Comparison of ENCODE assay signal across 1 mouse cellular context in genomic region chr19:53420924-53421582, GRCm38 (mm10).
A peak's percentile ranks its signal among the peaks of the same experiment; 100 is the strongest.
TF ChIP-seq lines count a peak whose summit lies in the region.

No protein-coding gene starts in this region.

TF ChIP-seq in MEL, 35 proteins besides CTCF, POLR2A, EP300 and RAD21 (continued from another document):
- TF ChIP-seq JUND (IDR thresholded peaks at IDR 0.05; ENCODE audit: low read depth, low read length), result no peak
- TF ChIP-seq GABPA (IDR thresholded peaks at IDR 0.05; ENCODE audit: low read depth, low read length), result no peak
- TF ChIP-seq HCFC1 (IDR thresholded peaks at IDR 0.05; ENCODE audit: low read depth, low read length), result peak; percentile 45; the same call in 1 of the 2 replicates
- TF ChIP-seq ZNF384 (IDR thresholded peaks at IDR 0.05; ENCODE audit: low read depth, low read length), result no peak
- TF ChIP-seq POLR2AphosphoS2 (IDR thresholded peaks at IDR 0.05; ENCODE audit: low read length), result no peak; the same call in 1 of the 2 replicates
- TF ChIP-seq ZMIZ1 (IDR thresholded peaks at IDR 0.05; ENCODE audit: low read depth, low read length), result no peak
- TF ChIP-seq KAT2A (conservative IDR thresholded peaks at IDR 0.05; ENCODE audit: low read depth, low read length), result no peak
- no peak for TF ChIP-seq NRF1 (IDR thresholded peaks at IDR 0.05; ENCODE audit: insufficient read depth, low read depth, low read length, poor library complexity, severe bottlenecking)
- TF ChIP-seq USF1 (IDR thresholded peaks at IDR 0.05; ENCODE audit: low read depth, low read length), result no peak
- no peak; the same call in none of the 2 replicates for TF ChIP-seq SIN3A (IDR thresholded peaks at IDR 0.05; ENCODE audit: low read length)
- TF ChIP-seq TCF12 (IDR thresholded peaks at IDR 0.05; ENCODE audit: low read depth, low read length), result no peak
- no peak; the same call in 1 of the 2 replicates for TF ChIP-seq ETS1 (IDR thresholded peaks at IDR 0.05; ENCODE audit: low read depth, low read length)
- peak; percentile 82 for TF ChIP-seq TBP (IDR thresholded peaks at IDR 0.05; ENCODE audit: low read depth, low read length)
TF ChIP-seq in MEL: peak in this region for 9.
